Mouse (Mus musculus): ENCODE measurements around the gene Zic5. TPM values are rescaled to one million over a fixed set of nuclear protein-coding genes. Genes with fewer than 3 reads are reported as not detected.
A peak's percentile ranks its signal among the peaks of the same experiment; 100 is the strongest.

Zic5 gene
- polyA plus RNA-seq, 1 experiment from 2014 or later = 30.0 TPM

DNA sequence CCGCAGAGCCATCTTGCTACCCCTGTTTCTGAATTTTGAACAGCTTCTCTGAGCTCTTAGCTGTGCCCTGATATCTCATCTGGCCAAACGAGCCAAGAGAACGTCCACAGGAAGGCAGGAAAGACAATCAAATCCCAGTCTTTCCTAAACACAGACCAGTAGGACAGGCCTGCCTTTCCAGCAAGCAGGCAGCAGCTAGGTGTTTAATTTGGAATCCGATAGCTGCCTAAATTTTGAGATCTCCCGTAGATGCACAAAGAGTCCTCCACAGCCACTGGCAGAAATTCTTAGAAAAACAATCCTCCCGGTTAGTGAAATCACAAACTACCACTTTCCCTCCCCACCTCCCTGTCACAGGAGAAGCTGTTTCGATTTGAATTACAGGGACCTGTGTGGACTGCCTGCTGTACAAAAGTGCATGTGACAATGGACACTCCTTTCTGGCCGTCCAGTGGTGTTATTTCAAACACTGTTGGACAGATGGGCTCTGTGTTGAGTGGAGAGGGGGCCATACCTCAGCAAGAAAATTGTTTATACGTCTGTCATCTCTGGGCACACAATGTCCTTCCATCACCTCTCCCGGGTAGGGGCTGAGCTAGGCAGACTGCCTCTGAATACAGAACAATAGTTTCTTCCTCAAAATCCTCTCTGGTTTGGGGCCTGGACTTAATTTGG is 38.8 kb downstream of the Zic5 start:
- Histone ChIP-seq H3K36me3 (ENCODE audit: control insufficient read depth, insufficient read depth, low read length) (no peaks in the 10 kb centered on the region), H3K4me2 (ENCODE audit: low read depth, low read length, severe bottlenecking) (no peak overlapping the region), H3K27ac (ENCODE audit: low read depth, low read length) (no peak overlapping the region), H3K9me3 (ENCODE audit: control insufficient read depth, low read length) (no peaks in the 10 kb centered on the region), H3K27me3 (ENCODE audit: control insufficient read depth, insufficient read depth, low read length) (no peaks in the 10 kb centered on the region), H3K9ac (ENCODE audit: low read length) (no peak overlapping the region), H3K4me3 (ENCODE audit: low read depth, low read length) (no peak overlapping the region), H3K4me1 (replicated peaks; ENCODE audit: control insufficient read depth, insufficient read depth, low read length) (0 out of 2 replicates have a peak, but pooled peaks cover 1% of the 10 kb centered on the region)
- WGBS = 62% methylated on average over 10 of the region's 10 CpGs
- ATAC-seq (replicated peaks; ENCODE audit: low FRiP score) (no peak), DNase-seq (ENCODE audit: low spot score) (no peak)

GRCm38 (mm10) chr14:122424441-122424840 is 41.0 kb downstream of the Zic5 start:
- H3K4me2 ChIP-seq (ENCODE audit: low read depth, low read length, severe bottlenecking) = no peak overlapping the region
- no peak for ATAC-seq (replicated peaks; ENCODE audit: low FRiP score)
- 91% methylated on average over 3 of the region's 3 CpGs for WGBS
- no peaks in the 10 kb centered on the region for H3K27me3 ChIP-seq (ENCODE audit: control insufficient read depth, insufficient read depth, low read length)
- H3K36me3 ChIP-seq (ENCODE audit: control insufficient read depth, insufficient read depth, low read length) = no peaks in the 10 kb centered on the region
- no peaks in the 10 kb centered on the region for H3K9me3 ChIP-seq (ENCODE audit: control insufficient read depth, low read length)
- no peak overlapping the region for H3K27ac ChIP-seq (ENCODE audit: low read depth, low read length)
- H3K4me1 ChIP-seq (replicated peaks; ENCODE audit: control insufficient read depth, insufficient read depth, low read length) = 0 out of 2 replicates have a peak, but pooled peaks cover 1% of the 10 kb centered on the region
- H3K4me3 ChIP-seq (ENCODE audit: low read depth, low read length) = no peak overlapping the region
- DNase-seq (ENCODE audit: low spot score) = no peak
- H3K9ac ChIP-seq (ENCODE audit: low read length) = no peak overlapping the region

GRCm38 (mm10) chr14:122416166-122416771 is 49.2 kb downstream of the Zic5 start:
- Histone ChIP-seq H3K27me3 (ENCODE audit: control insufficient read depth, insufficient read depth, low read length) (no peaks in the 10 kb centered on the region; the same call in none of the 2 replicates), H3K9ac (ENCODE audit: low read length) (no peak overlapping the region), H3K4me2 (ENCODE audit: low read depth, low read length, severe bottlenecking) (no peak overlapping the region), H3K4me3 (ENCODE audit: low read depth, low read length) (no peak overlapping the region), H3K4me1 (replicated peaks; ENCODE audit: control insufficient read depth, insufficient read depth, low read length) (peaks cover 7% of the 10 kb centered on the region; the same call in 1 of the 2 replicates), H3K36me3 (ENCODE audit: control insufficient read depth, insufficient read depth, low read length) (no peaks in the 10 kb centered on the region), H3K27ac (ENCODE audit: low read depth, low read length) (peak overlapping the region; percentile 39; the same call in 1 of the 2 replicates), H3K9me3 (ENCODE audit: control insufficient read depth, low read length) (no peaks in the 10 kb centered on the region)
- DNase-seq (ENCODE audit: low spot score) = no peak
- 4% methylated on average over 4 of the region's 4 CpGs for WGBS
- ATAC-seq (replicated peaks; ENCODE audit: low FRiP score) = peak; percentile 39; the same call in 1 of the 2 replicates

DNA sequence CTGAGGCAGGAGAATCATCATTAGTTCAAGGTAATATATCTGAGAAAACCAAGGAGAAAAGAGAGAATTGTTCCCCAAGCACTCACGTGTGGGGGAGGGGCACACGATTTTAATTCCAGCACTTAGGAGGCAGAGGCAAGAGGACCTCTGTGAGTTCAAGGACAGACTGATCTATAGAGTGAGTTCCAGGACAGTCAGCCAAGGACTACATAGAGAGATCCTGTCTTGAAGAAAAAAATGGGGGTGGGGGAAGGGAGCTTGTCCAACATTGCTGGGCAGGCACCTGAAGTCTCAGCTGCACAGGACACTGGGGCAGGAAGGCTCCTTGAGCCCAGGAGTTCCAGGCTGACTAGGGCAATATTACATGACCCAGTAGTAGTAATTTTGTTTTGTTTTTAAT is 50.7 kb downstream of the Zic5 start:
- ATAC-seq (replicated peaks; ENCODE audit: low FRiP score) (no peak), DNase-seq (ENCODE audit: low spot score) (no peak)
- peaks cover 7% of the 10 kb centered on the region; the same call in 1 of the 2 replicates for H3K4me1 ChIP-seq (replicated peaks; ENCODE audit: control insufficient read depth, insufficient read depth, low read length)
- WGBS = 97% methylated on average over 2 of the region's 2 CpGs
- no peaks in the 10 kb centered on the region for H3K9me3 ChIP-seq (ENCODE audit: control insufficient read depth, low read length)
- no peak overlapping the region for H3K9ac ChIP-seq (ENCODE audit: low read length)
- no peak overlapping the region for H3K27ac ChIP-seq (ENCODE audit: low read depth, low read length)
- no peaks in the 10 kb centered on the region for H3K36me3 ChIP-seq (ENCODE audit: control insufficient read depth, insufficient read depth, low read length)
- H3K27me3 ChIP-seq (ENCODE audit: control insufficient read depth, insufficient read depth, low read length) = no peaks in the 10 kb centered on the region; the same call in none of the 2 replicates
- H3K4me2 ChIP-seq (ENCODE audit: low read depth, low read length, severe bottlenecking) = no peak overlapping the region
- H3K4me3 ChIP-seq (ENCODE audit: low read depth, low read length) = no peak overlapping the region

GRCm38 (mm10) chr14:122413542-122413928 is 51.9 kb downstream of the Zic5 start:
- no peak for DNase-seq (ENCODE audit: low spot score)
- H3K4me1 ChIP-seq (replicated peaks; ENCODE audit: control insufficient read depth, insufficient read depth, low read length) = peaks cover 7% of the 10 kb centered on the region; the same call in 1 of the 2 replicates
- no peak overlapping the region for H3K4me2 ChIP-seq (ENCODE audit: low read depth, low read length, severe bottlenecking)
- H3K9ac ChIP-seq (ENCODE audit: low read length) = no peak overlapping the region
- no peak for ATAC-seq (replicated peaks; ENCODE audit: low FRiP score)
- H3K36me3 ChIP-seq (ENCODE audit: control insufficient read depth, insufficient read depth, low read length) = no peaks in the 10 kb centered on the region
- peaks cover 3% of the 10 kb centered on the region for H3K27me3 ChIP-seq (ENCODE audit: control insufficient read depth, insufficient read depth, low read length)
- no peak overlapping the region for H3K4me3 ChIP-seq (ENCODE audit: low read depth, low read length)
- no peak overlapping the region for H3K27ac ChIP-seq (ENCODE audit: low read depth, low read length)
- WGBS = 74% methylated on average over 2 of the region's 2 CpGs
- no peaks in the 10 kb centered on the region for H3K9me3 ChIP-seq (ENCODE audit: control insufficient read depth, low read length)

DNA sequence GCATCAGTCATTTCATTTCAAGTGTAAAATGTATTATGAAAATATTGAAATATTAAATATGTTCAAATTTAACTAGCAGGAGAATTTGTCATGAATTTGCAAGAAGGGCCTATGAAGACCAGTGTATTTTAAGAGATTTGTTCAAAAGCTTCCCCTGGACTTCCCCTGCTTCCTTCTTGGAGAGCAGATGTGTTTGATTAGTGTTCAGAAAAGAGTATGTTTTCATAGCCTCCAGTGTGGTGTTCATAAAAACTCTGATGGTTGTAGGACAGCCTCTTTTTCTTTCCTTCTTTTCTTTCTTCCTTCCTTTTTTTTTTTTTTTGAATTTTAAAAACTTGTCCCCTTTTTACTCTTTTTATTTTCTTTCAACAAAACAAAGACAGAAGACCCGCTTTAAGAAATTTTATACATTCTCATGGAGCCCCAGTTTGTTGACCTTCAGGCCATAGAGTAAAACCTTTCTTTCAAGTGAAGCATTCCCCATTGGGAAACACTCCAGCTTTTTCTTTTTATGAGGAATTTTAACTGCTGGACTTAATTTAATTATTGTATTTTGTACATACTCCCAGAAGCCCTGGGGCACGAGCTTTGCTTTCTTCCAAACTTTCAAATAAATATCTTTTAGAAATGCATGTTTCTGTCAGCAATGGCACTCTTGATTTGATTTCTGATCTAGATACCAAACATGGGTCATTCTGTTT is 52.5 kb downstream of the Zic5 start:
- 56% methylated on average over 2 of the region's 2 CpGs for WGBS
- peaks cover 7% of the 10 kb centered on the region; the same call in 1 of the 2 replicates for H3K4me1 ChIP-seq (replicated peaks; ENCODE audit: control insufficient read depth, insufficient read depth, low read length)
- no peaks in the 10 kb centered on the region for H3K36me3 ChIP-seq (ENCODE audit: control insufficient read depth, insufficient read depth, low read length)
- ATAC-seq (replicated peaks; ENCODE audit: low FRiP score) (no peak), DNase-seq (ENCODE audit: low spot score) (no peak)
- no peak overlapping the region for H3K4me2 ChIP-seq (ENCODE audit: low read depth, low read length, severe bottlenecking)
- H3K9me3 ChIP-seq (ENCODE audit: control insufficient read depth, low read length) = no peaks in the 10 kb centered on the region
- no peak overlapping the region for H3K9ac ChIP-seq (ENCODE audit: low read length)
- H3K27me3 ChIP-seq (ENCODE audit: control insufficient read depth, insufficient read depth, low read length) = peaks cover 7% of the 10 kb centered on the region
- no peak overlapping the region for H3K4me3 ChIP-seq (ENCODE audit: low read depth, low read length)
- no peak overlapping the region for H3K27ac ChIP-seq (ENCODE audit: low read depth, low read length)

Other genes with a start within 250 kb of the Zic5 start
- gene Gm5089, start 14.6 kb downstream of the Zic5 start, polyA plus RNA-seq (2014; fragmentation: Nextera tagmentation; extraction: Ambion mirVana) = 1.7 and 2.4 TPM in 2 replicates
- gene Zic2, start 9.8 kb upstream of the Zic5 start, polyA plus RNA-seq (2014; fragmentation: Nextera tagmentation; extraction: Ambion mirVana) = 10.3 and 11.4 TPM in 2 replicates
- 0.29 and 0.48 TPM in 2 replicates for gene Gm10837, start 24.9 kb upstream of the Zic5 start, polyA plus RNA-seq (2014; fragmentation: Nextera tagmentation; extraction: Ambion mirVana)
- gene Pcca, start 68.6 kb upstream of the Zic5 start, polyA plus RNA-seq (2014; fragmentation: Nextera tagmentation; extraction: Ambion mirVana) = 34.9 and 39.6 TPM in 2 replicates

Measured in forebrain, embryonic 11.5 days (tissue).